12 mouse cellular contexts compared by ENCODE assay signal in the genomic region with DNA sequence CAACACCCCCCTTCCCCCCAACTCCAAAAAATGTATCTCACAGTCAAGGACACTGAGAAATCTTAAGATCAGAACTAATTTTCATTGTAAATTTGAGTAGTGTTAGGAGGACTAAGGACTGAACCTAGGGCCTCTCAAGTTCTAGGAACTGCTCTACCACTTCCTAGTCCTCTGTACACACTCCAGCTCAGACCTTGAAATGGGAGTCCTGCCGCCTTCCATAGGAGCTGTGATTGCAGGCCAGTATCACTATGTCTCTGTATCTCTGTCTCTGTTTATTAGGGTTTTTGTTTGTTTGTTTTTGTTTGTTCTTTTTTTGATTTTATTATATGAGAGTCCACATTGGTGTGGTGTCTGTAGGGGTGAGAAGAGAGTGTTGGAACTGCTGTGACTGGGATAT. TPM values are rescaled to one million over a fixed set of nuclear protein-coding genes. Genes with fewer than 3 reads are reported as not detected.
DNase-seq lines count a peak whose midpoint lies in the region; ATAC-seq and TF ChIP-seq lines count a peak whose summit lies in the region.
"Had no signal": no experiment of that assay in that cellular context is flagged by ENCODE, and none has a peak within 500 bp of the region (broad histone marks: within the 10 kb centered on the region; RNA-seq: fewer than 3 reads in every experiment).

No protein-coding gene starts in this region.

- intact Hi-C loops in heart, adult 2 months (cut with DNase I) = no loop called here
- intact Hi-C loops in left cerebral cortex, postnatal 14 days (cut with DNase I) = no loop called here

- no peaks in the 10 kb centered on the region for H3K36me3 ChIP-seq in heart, embryonic 15.5 days
- H3K36me3 ChIP-seq in heart, adult 2 months (ENCODE audit: control insufficient read depth, insufficient read depth, low read length) = peaks cover 17% of the 10 kb centered on the region
- H3K36me3 ChIP-seq in forebrain, embryonic 16.5 days (ENCODE audit: control insufficient read depth, insufficient read depth) = no peaks in the 10 kb centered on the region
- H3K36me3 ChIP-seq in liver, postnatal 0 days (replicated peaks; ENCODE audit: insufficient read depth, low read length) = no peaks in the 10 kb centered on the region

- TF ChIP-seq EP300 in heart, adult 2 months (IDR thresholded peaks at IDR 0.05; ENCODE audit: insufficient read depth, low read depth, low read length) = no peak
- no peak for TF ChIP-seq EP300 in liver, postnatal 0 days (IDR thresholded peaks at IDR 0.05; ENCODE audit: low read depth)

- DNase-seq in heart, adult 2 months = no peak
- peak; percentile 40 for DNase-seq in 416B (ENCODE audit: low read depth)
- DNase-seq in liver, postnatal 0 days = no peak
- no peak for DNase-seq in thymus, postnatal 36 days
- no peak for DNase-seq in urinary bladder, postnatal 25 days (ENCODE audit: low spot score)
- DNase-seq in left cerebral cortex, postnatal 14 days (ENCODE audit: low spot score in 2 of 2) = no peak
- DNase-seq: cerebellum, postnatal 14 days; gastrocnemius, postnatal 10 days; kidney, postnatal 4 days had no signal

- no peak overlapping the region for H3K4me3 ChIP-seq in heart, embryonic 15.5 days
- no peak overlapping the region for H3K4me3 ChIP-seq in heart, adult 2 months
- no peak overlapping the region for H3K4me3 ChIP-seq in forebrain, embryonic 16.5 days (replicated peaks; ENCODE audit: low read length)
- no peak overlapping the region for H3K4me3 ChIP-seq in liver, postnatal 0 days (ENCODE audit: low read depth, low read length)

- H3K4me1 ChIP-seq in heart, embryonic 15.5 days (replicated peaks) = peaks cover 14% of the 10 kb centered on the region
- H3K4me1 ChIP-seq in heart, adult 2 months (ENCODE audit: control insufficient read depth, insufficient read depth, low read length) = peaks cover 5% of the 10 kb centered on the region
- H3K4me1 ChIP-seq in forebrain, embryonic 16.5 days (replicated peaks; ENCODE audit: control insufficient read depth, insufficient read depth, low read length) = peaks cover 12% of the 10 kb centered on the region
- peaks cover 8% of the 10 kb centered on the region for H3K4me1 ChIP-seq in liver, postnatal 0 days (ENCODE audit: insufficient read depth)

- H3K9me3 ChIP-seq in heart, embryonic 15.5 days (replicated peaks) = no peaks in the 10 kb centered on the region
- H3K9me3 ChIP-seq in forebrain, embryonic 16.5 days (ENCODE audit: control insufficient read depth, low read length) = no peaks in the 10 kb centered on the region
- H3K9me3 ChIP-seq in liver, postnatal 0 days (ENCODE audit: low read length) = no peaks in the 10 kb centered on the region

- H3K27ac ChIP-seq in heart, embryonic 15.5 days = no peak overlapping the region
- H3K27ac ChIP-seq in heart, adult 2 months = no peak overlapping the region
- H3K27ac ChIP-seq in forebrain, embryonic 16.5 days (ENCODE audit: low read length) = no peak overlapping the region
- no peak overlapping the region for H3K27ac ChIP-seq in liver, postnatal 0 days (ENCODE audit: low read depth)

- H3K4me2 ChIP-seq in heart, embryonic 15.5 days = peak overlapping the region; percentile 18; the same call in 1 of the 2 replicates
- H3K4me2 ChIP-seq in forebrain, embryonic 16.5 days (ENCODE audit: low read length) = peak overlapping the region; percentile 10
- H3K4me2 ChIP-seq in liver, postnatal 0 days (ENCODE audit: low read depth, low read length) = peak overlapping the region; percentile 4

- 59% methylated on average over 1 of the region's 1 CpGs for WGBS in heart, embryonic 15.5 days
- 53% methylated on average over 1 of the region's 1 CpGs for WGBS in heart, adult 2 months
- 70% methylated on average over 1 of the region's 1 CpGs for WGBS in forebrain, embryonic 16.5 days
- 38% methylated on average over 1 of the region's 1 CpGs for WGBS in liver, postnatal 0 days (ENCODE audit: insufficient replicate concordance)

- no peak overlapping the region for H3K9ac ChIP-seq in heart, embryonic 15.5 days
- no peak overlapping the region for H3K9ac ChIP-seq in heart, adult 2 months (ENCODE audit: low read depth, low read length)
- no peak overlapping the region for H3K9ac ChIP-seq in forebrain, embryonic 16.5 days (replicated peaks; ENCODE audit: low read depth, low read length)
- 0 out of 2 replicates have a peak overlapping the region, but pooled peaks have one; percentile 13 for H3K9ac ChIP-seq in liver, postnatal 0 days (replicated peaks)

- H3K27me3 ChIP-seq in heart, embryonic 15.5 days = no peaks in the 10 kb centered on the region
- H3K27me3 ChIP-seq in heart, adult 2 months (ENCODE audit: control insufficient read depth, insufficient read depth, low read length) = no peaks in the 10 kb centered on the region
- H3K27me3 ChIP-seq in forebrain, embryonic 16.5 days (replicated peaks; ENCODE audit: control insufficient read depth, insufficient read depth, low read length) = no peaks in the 10 kb centered on the region
- no peaks in the 10 kb centered on the region for H3K27me3 ChIP-seq in liver, postnatal 0 days (ENCODE audit: insufficient read depth, low read length)

- H3K79me2 ChIP-seq in heart, adult 2 months (replicated peaks; ENCODE audit: control insufficient read depth, insufficient read depth, low read length) = no peaks in the 10 kb centered on the region; the same call in 1 of the 2 replicates

- TF ChIP-seq POLR2A in heart, adult 2 months (IDR thresholded peaks at IDR 0.05; ENCODE audit: insufficient read depth, low read depth, low read length) = no peak

- ATAC-seq in heart, embryonic 15.5 days (replicated peaks; ENCODE audit: insufficient number of reproducible peaks, insufficient read depth, low FRiP score, low read depth) = no peak
- no peak for ATAC-seq in forebrain, embryonic 16.5 days
- ATAC-seq in liver, postnatal 0 days = no peak
- ATAC-seq: CD4-positive, CD25-positive, alpha-beta regulatory T cell, adult 4 months had no signal

- TF ChIP-seq CTCF in heart, adult 2 months (IDR thresholded peaks at IDR 0.05) = no peak
- TF ChIP-seq CTCF in liver, postnatal 0 days (IDR thresholded peaks at IDR 0.05; ENCODE audit: low read depth) = no peak

RNA-seq across cellular contexts. Expression of a gene that starts 3.4 kb away (rescaled TPM):
- polyA plus RNA-seq in heart, embryonic 15.5 days (2015; fragmentation: Nextera tagmentation; extraction: Ambion mirVana) = 101 and 121 TPM in 2 replicates
- total RNA-seq in heart, adult 2 months (2021) = 100 to 1,000 TPM; 128 to 136 TPM
- polyA plus RNA-seq in heart, adult 2 months (2012; rRNA removed) = 27.3 and 38.4 TPM in 2 replicates
- 166 and 190 TPM in 2 replicates for polyA plus RNA-seq in forebrain, embryonic 16.5 days (2015; fragmentation: Nextera tagmentation; extraction: Ambion mirVana)
- polyA plus RNA-seq in liver, postnatal 0 days (2015; fragmentation: Nextera tagmentation; extraction: Ambion mirVana) = 55.6 and 58.5 TPM in 2 replicates
- total RNA-seq in left cerebral cortex, postnatal 14 days (2021) = 100 to 1,000 TPM; 118 to 132 TPM
